Mouse (Mus musculus) spleen, adult 2 months (tissue): ENCODE results near the gene Rbks.

Experiments
- CTCF ChIP-seq: fragments of 200-500 bp; IDR thresholded peaks from 2 replicates; pipeline ENCODE4 v1.5.1; 2011; ENCODE audit warnings: mild to moderate bottlenecking, inconsistent platforms; ENCODE audit not compliant: insufficient read depth, insufficient read length, insufficient replicate concordance; ENCODE audit errors: extremely low read depth
- POLR2A ChIP-seq: fragments of 200-500 bp; IDR thresholded peaks from 2 replicates; pipeline ENCODE4 v1.6.1; 2011; ENCODE audit warnings: low read depth, low read length, inconsistent platforms

- TF ChIP-seq CTCF, result no peak
- no peak for TF ChIP-seq POLR2A
Observed at GRCm38 (mm10) chr5:31595868-31596267, 101.6 kb downstream of the Rbks start.
